Mouse (Mus musculus): ENCODE measurements at regions not wholly inside any gene's neighbourhood (a gene's known extent, or its start where the extent isn't known, plus 50 kb on each side); places are given as distances from the start of the nearest gene placed in this dataset.

- DNase-seq (ENCODE audit: inconsistent ontology term), result no peak
Measured at GRCm38 (mm10) chr12:110332616-110333154, 53.8 kb downstream of the Dio3 start.

- DNase-seq (ENCODE audit: inconsistent ontology term), result no peak
Measured at GRCm38 (mm10) chr12:110334609-110335008, 55.7 kb downstream of the Dio3 start.

GRCm38 (mm10) chr12:110344280-110344827, 65.5 kb downstream of the Dio3 start:
- no peak for DNase-seq (ENCODE audit: inconsistent ontology term)

- DNase-seq (ENCODE audit: inconsistent ontology term), result no peak
Measured at GRCm38 (mm10) chr12:110349621-110350020, 70.8 kb downstream of the Dio3 start.

GRCm38 (mm10) chr12:110355851-110356250, 77.0 kb downstream of the Dio3 start:
- DNase-seq (ENCODE audit: inconsistent ontology term), result no peak

GRCm38 (mm10) chr12:110367102-110367501, 79.8 kb upstream of the Ppp2r5c start:
- no peak for DNase-seq (ENCODE audit: inconsistent ontology term)

- DNase-seq (ENCODE audit: inconsistent ontology term), result no peak
Measured at GRCm38 (mm10) chr12:110367822-110368221, 79.1 kb upstream of the Ppp2r5c start.

GRCm38 (mm10) chr12:110371886-110372690, 74.8 kb upstream of the Ppp2r5c start:
- DNase-seq (ENCODE audit: inconsistent ontology term), result no peak

GRCm38 (mm10) chr12:110372986-110373385, 73.9 kb upstream of the Ppp2r5c start:
- no peak for DNase-seq (ENCODE audit: inconsistent ontology term)

- peak; percentile 85 for DNase-seq (ENCODE audit: inconsistent ontology term)
Measured at GRCm38 (mm10) chr12:110373408-110374065, 73.4 kb upstream of the Ppp2r5c start.

- peak; percentile 19 for DNase-seq (ENCODE audit: inconsistent ontology term)
Measured at GRCm38 (mm10) chr12:110375139-110375538, 71.8 kb upstream of the Ppp2r5c start.

GRCm38 (mm10) chr12:110376062-110376837, 70.7 kb upstream of the Ppp2r5c start:
- DNase-seq (ENCODE audit: inconsistent ontology term), result no peak

- DNase-seq (ENCODE audit: inconsistent ontology term), result no peak
Measured at GRCm38 (mm10) chr12:110376838-110377150, 70.1 kb upstream of the Ppp2r5c start.

- DNase-seq (ENCODE audit: inconsistent ontology term), result no peak
Measured at GRCm38 (mm10) chr12:110377306-110377705, 69.6 kb upstream of the Ppp2r5c start.

GRCm38 (mm10) chr12:110377734-110378133, 69.2 kb upstream of the Ppp2r5c start:
- peak; percentile 50 for DNase-seq (ENCODE audit: inconsistent ontology term)

GRCm38 (mm10) chr12:110378302-110378701, 68.6 kb upstream of the Ppp2r5c start:
- DNase-seq (ENCODE audit: inconsistent ontology term), result no peak

- no peak for DNase-seq (ENCODE audit: inconsistent ontology term)
Measured at GRCm38 (mm10) chr12:110379721-110380120, 67.2 kb upstream of the Ppp2r5c start.

GRCm38 (mm10) chr12:110380831-110381750, 65.8 kb upstream of the Ppp2r5c start:
- peak; percentile 74 for DNase-seq (ENCODE audit: inconsistent ontology term)

GRCm38 (mm10) chr12:110385031-110385430, 61.9 kb upstream of the Ppp2r5c start:
- DNase-seq (ENCODE audit: inconsistent ontology term), result peak; percentile 15

GRCm38 (mm10) chr12:110385801-110386599, 60.9 kb upstream of the Ppp2r5c start:
- DNase-seq (ENCODE audit: inconsistent ontology term), result peak; percentile 15

All from Muller cell, postnatal 12 days (primary cell).